Mouse (Mus musculus) gonadal fat pad, adult 2 months (tissue): ENCODE measurements around the gene Serhl. TPM values are rescaled to one million over a fixed set of nuclear protein-coding genes. Genes with fewer than 3 reads are reported as not detected.

Experiments used
- DNase-seq: peaks from one replicate; pipeline ENCODE4 v3.0.0-alpha.2; 2012; ENCODE audit warnings: low read depth
- polyA plus RNA-seq: library from polyadenylated mRNA; depleted of rRNA; stranded (reverse); fragments of >200 nt; gene quantifications from 2 replicates; pipeline ENCODE4 v1.2.3, GENCODE M21; 2012; rRNA removed

The Serhl gene
- polyA plus RNA-seq, 1 experiment: 115 TPM

DNA sequence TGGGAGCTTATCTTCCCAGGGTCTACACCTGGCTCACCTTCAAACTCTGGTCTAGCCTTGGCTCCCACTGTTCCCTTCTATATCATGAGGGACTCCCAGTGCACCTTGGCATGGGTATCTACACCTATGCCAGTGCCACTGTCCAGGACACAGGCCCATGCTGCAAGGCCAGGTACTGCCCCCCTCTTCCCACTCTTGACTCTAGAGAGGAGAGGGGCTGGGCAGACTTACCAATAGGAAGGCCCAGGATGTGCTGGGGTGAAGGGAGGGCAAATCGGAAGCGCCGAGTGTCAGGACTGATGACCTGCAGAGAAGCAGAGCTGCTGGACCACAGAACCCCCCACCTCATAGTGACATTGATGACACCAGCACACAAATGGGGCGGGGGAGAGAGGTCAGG lies 72.7 kb downstream of the Serhl start:
- DNase-seq: no peak

DNA sequence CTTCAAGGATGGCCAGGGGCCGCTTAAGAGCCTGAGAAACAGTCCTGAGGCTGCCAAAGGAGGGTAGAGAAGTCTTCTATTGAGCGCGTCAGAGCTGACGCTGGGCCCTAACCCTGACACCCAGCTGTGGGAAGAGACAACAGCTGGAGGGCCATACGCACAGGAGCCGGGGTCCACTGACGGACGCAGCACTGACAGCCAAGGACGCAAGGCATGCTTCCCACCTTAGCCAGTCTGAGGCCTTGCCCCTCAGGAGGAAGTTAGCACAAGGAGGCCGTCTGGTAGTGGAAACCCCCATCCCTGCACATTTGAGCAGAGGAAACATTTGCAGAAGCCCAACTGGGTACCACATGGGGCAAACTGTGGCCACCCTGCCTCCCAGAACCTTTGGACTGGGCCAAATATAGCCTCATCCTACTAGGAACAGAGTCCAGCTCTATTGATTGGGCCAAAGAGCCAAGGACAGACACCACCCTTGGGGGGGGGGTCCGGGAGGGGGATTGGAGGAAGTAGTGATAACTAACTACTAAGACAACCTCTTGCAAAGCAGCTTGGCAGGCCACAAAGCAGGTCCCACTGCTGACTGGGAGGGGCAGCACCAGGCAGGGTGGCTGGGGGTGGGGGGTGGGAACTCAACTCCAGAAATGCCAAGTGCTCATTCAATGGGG lies 73.6 kb downstream of the Serhl start:
- no peak for DNase-seq

DNA sequence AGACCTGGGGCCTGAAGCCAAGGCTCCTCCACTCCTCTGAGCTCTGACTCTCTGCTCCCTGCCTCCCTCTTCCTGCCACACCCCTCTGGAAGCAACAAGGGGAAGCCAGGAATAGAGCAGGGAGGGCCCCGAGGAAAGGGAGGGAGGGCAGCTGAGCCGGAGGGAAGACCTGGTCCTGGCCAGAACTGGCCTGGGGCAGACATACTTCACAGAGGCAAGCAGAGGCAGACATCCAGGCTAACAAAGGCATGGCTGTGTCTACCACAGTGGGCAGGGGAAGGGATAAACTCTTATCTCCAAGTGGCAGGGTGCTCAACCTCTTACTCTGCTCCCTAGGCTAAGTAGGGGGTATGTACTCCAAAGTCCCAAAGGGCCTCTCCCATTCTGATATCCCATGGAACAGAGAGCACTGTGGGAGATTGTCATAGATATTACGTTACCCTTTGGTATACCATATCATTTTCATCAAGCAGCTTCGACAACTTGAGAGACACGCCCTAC lies 75.7 kb downstream of the Serhl start:
- no peak for DNase-seq

- no peak for DNase-seq
Measured at GRCm38 (mm10) chr15:83165526-83166315, 76.4 kb downstream of the Serhl start.

Other genes with a start within 250 kb of the Serhl start
- 19.1 and 19.9 TPM in 2 replicates for gene Tcf20, start 101.6 kb upstream of the Serhl start, polyA plus RNA-seq
- gene Nfam1, start 56.2 kb upstream of the Serhl start, polyA plus RNA-seq: 5.7 and 7.3 TPM in 2 replicates
- 92.7 and 96.7 TPM in 2 replicates for gene Rrp7a, start 33.3 kb downstream of the Serhl start, polyA plus RNA-seq
- 56.9 and 73.0 TPM in 2 replicates for gene Poldip3, start 59.9 kb downstream of the Serhl start, polyA plus RNA-seq
- 218 and 221 TPM in 2 replicates for gene Cyb5r3, start 83.1 kb downstream of the Serhl start, polyA plus RNA-seq
- 30.6 and 31.5 TPM in 2 replicates for gene A4galt, start 162.3 kb downstream of the Serhl start, polyA plus RNA-seq